Mouse (Mus musculus) olfactory bulb, adult 2 months (tissue): ENCODE data around the gene Btd. TPM values are rescaled to one million over a fixed set of nuclear protein-coding genes. Genes with fewer than 3 reads are reported as not detected.

Source experiments
- H3K27ac ChIP-seq: fragments of 200-500 bp; 2 replicates; pipeline ENCODE4 v1.5.1; 2012; ENCODE audit warnings: low read depth, low read length; ENCODE audit not compliant: insufficient read depth
- H3K4me1 ChIP-seq: fragments of 200-500 bp; 2 replicates; pipeline ENCODE4 v1.6.1; 2012; ENCODE audit warnings: low read length; ENCODE audit not compliant: control insufficient read depth, insufficient read depth
- H3K4me3 ChIP-seq: fragments of 200-500 bp; 2 replicates; pipeline ENCODE4 v1.5.1; 2012; ENCODE audit warnings: mild to moderate bottlenecking, low read depth, low read length, moderate library complexity; ENCODE audit not compliant: insufficient read depth
- CTCF ChIP-seq: fragments of 200-500 bp; IDR thresholded peaks from 2 replicates; pipeline ENCODE4 v1.5.1; 2012; ENCODE audit warnings: low read depth, mild to moderate bottlenecking, low read length, moderate library complexity; ENCODE audit not compliant: insufficient read depth
- POLR2A ChIP-seq: fragments of 200-500 bp; IDR thresholded peaks from 2 replicates; pipeline ENCODE4 v1.6.1; 2012; ENCODE audit warnings: mild to moderate bottlenecking, low read depth, low read length, moderate library complexity; ENCODE audit not compliant: insufficient read depth
- WGBS: fragments of 180-500 bp; shearing (Covaris S2); methylation state at CpG from one replicate; pipeline ENCODE4 v1.1.7; 2018; 5-methylcytosine and 5-hydroxymethylcytosine counted together
- polyA plus RNA-seq: library from polyadenylated mRNA; stranded (reverse); fragments of >200 nt; gene quantifications from 2 replicates; pipeline ENCODE4 v1.2.4, GENCODE M21; 2012; ENCODE audit warnings: low replicate concordance; ENCODE audit not compliant: missing spikeins, insufficient read depth, insufficient read length

Gene Btd
- polyA plus RNA-seq, 1 experiment = not detected

DNA sequence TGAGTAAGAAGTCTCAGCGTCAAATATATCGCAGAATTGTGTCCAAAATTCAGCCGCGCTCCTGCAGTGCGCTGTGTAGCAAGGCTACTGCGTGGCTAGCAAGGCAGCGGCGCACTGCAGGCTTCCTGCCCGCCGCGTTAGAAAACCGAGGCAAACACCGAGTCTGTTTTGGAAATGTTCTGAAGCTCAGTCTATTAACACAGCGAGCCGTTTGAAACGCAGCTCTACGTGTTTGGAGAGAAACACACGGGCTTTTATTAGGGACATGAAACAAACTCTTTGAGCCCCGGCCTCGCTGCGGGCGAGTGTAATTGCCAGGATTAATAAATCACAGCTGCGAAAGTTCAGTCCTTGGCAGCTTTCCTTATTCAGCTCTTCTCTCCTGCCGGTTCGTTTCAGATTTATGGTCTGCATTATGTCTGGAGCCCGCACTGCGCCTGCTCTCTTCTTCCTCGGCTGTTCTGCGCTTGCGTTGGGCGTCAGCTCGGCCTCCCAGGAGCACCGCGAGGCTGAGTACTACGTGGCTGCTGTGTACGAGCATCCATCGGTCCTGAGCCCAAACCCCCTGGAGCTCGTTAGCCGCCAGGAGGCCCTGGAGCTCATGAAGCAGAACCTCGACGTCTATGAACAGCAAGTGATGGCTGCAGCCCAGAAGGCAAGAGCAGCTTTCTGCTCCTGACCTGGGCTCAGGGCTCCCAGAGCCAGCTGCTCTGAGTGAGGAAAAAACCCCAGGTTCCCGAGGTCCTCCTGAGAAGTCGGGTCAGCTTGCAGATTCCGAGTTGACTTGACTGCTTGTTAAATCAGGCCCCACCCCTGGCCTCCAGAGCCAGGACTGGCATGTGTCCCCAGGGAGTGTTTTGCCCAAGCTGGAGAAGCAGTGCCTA, 21.1 kb downstream of the Btd start:
- Histone ChIP-seq H3K27ac (peak overlapping the region; percentile 88), H3K4me1 (peaks cover 51% of the 10 kb centered on the region), H3K4me3 (peak overlapping the region; percentile 41)
- TF ChIP-seq POLR2A = peak; percentile 50
- no peak for TF ChIP-seq CTCF
- WGBS = under 1% methylated on average over 44 of the region's 44 CpGs

DNA sequence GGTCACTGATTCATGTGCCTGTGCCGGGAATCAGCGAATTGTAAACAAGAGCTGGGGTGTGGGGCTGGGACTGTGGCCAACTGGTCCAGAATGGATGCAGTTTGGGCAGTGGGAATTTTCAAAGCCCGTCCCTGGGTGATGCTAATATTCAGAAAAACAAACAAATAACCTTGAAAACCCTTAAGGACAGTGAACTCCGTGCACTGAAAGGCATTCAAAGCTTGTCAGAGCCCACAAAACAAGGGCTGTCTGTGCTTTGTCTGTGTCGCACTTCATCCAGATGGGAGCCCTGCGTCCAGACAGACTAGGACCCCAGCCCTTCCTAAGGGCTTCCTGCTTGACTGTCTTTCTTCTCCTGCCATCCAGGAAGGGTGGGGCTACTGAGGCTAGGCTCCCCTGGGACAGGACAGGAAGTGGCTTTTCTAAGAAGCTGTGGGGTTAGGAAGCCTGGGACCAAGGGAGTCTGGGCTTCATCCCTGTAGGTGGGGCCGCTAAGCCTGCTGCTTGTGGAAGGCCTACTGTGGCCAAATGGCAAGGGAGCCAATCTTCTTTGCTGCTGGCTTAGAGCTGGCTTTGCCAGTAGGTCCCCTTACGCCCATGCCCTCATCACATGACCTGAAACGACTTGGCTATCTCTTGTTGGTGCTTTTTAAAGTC, 21.9 kb downstream of the Btd start:
- 42% methylated on average over 9 of the region's 9 CpGs for WGBS
- H3K4me3 ChIP-seq = peak overlapping the region; percentile 41
- H3K4me1 ChIP-seq = peaks cover 54% of the 10 kb centered on the region
- H3K27ac ChIP-seq = peak overlapping the region; percentile 88
- no peak for TF ChIP-seq CTCF
- no peak for TF ChIP-seq POLR2A

DNA sequence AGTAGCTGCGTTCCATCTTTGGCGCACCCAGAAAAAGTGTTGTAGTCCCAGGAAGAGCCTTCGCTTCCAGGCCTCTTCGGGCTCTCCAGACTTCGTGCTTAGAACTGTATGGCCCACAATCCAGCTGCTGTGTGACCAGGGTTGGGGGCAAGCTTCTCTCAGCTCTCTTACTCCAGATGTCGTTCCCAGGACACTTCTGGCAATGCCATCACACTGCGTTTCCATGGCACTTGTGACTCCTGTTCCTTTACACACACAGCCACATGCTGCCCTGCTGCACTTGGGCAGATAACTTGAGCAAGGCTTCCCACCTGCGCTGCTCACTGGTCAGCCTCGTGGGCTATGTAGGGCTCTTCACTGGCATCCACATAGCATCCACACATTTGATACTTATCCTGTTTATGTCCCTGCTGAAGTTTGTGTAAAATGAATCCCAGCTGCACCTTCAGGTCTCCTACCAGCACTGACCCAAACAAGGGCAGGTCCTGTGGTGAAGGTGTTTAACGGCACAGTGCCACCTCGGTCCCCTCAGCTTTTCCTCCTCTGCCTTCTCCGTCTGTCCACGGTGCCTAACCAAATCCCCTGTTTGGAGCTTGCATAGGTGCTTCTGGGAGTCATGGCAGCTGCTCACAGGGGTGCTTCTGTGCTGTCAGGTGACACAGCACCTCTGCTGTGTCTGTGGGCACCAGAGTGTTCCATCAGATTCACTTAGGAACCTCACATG, 22.7 kb downstream of the Btd start:
- TF ChIP-seq POLR2A = no peak
- no peak for TF ChIP-seq CTCF

DNA sequence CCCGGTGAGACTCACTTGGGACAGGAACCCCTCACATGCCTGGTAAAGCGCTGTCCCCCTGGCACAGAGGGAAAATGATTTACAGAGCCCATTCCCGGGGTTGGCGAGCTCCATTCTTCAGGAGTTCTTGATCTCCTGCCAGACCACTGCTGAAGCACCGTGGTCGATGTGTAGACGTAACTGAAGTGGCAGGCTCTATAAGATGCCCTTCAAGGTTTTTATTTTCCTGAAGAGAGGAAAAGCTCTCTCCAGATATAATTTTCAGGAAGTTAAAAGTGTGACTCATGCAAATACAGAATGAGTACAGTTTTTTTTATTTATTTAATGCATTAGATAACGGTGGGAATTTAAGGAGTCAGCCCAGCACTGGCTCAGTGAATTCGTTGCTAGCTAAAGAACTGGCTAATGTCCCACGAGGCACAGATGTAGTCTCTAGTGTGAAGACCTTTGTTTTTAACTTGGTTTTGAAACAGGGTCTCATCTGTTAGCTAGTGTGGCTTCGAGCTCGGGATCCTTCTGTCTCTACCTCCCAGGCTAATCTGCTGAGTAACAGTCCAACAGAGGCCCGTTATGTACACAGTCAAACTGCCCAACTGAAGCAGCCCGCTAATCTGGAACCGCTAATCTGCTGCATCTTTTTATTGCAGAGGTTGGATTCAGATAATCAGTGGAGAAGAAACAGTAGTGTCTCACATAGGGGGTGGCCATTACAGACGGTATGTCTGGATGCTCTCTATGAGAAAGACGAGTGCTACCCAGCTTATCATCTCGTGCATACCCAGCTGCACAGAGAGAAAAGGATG, 23.5 kb downstream of the Btd start:
- H3K4me3 ChIP-seq = no peak overlapping the region
- WGBS = 50% methylated on average over 18 of the region's 18 CpGs
- peaks cover 57% of the 10 kb centered on the region for H3K4me1 ChIP-seq
- H3K27ac ChIP-seq = no peak overlapping the region
- TF ChIP-seq CTCF (no peak), POLR2A (no peak)

More for the DNA sequence above, 22.7 kb downstream of the Btd start:
- 88% methylated on average over 13 of the region's 13 CpGs for WGBS
- Histone ChIP-seq H3K27ac (peak overlapping the region; percentile 88), H3K4me1 (peaks cover 55% of the 10 kb centered on the region), H3K4me3 (no peak overlapping the region)

DNA sequence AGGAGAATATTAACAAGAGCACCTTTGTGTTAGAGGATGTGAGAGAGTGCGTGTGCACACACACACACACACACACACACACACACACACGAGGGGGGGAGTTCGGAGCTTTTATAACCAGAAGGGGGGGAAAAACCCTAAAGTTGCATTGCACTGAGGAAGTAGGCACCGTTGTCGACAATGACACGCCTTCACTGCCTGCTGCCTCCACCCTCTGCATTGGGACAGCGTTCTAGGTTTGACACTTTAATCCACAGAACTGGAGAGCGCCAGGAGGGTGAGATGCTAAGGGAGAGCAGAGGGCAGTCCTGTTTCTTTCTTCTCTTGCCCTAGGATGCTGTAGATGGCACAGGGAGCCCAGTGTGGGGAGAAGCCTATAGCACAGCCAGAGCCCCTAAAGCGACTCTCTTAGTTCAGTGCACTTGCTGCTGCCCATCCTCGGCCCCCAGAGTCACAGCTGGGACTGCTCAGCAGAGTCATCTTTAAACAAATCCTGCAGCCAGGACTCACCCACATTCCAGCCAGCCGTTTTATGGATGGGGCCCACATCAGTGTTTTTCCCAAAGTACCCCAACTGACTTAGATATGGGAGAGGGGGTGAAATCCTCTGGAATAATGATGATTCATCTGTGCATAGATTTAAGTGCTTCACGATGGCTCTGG, 24.2 kb downstream of the Btd start:
- TF ChIP-seq POLR2A = no peak
- TF ChIP-seq CTCF = no peak
- Histone ChIP-seq H3K4me1 (peaks cover 58% of the 10 kb centered on the region), H3K27ac (no peak overlapping the region), H3K4me3 (no peak overlapping the region)
- WGBS = 52% methylated on average over 12 of the region's 12 CpGs

DNA sequence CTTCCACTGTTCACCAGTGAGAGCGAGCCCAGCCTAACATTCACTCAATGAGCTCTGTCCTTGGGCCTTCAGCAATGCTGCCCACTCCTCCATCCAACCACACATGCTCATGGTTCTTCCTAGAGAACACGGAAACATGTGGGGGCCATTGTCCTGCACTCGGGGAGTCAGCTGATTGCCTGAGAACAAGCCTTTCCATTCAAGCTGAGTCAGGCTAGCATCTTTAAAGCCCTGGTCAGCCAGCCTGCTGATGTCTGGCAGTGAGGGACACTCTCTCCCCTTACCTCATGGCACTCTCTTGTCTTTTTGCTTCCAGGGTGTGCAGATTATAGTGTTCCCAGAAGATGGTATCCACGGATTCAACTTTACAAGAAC, 24.7 kb downstream of the Btd start:
- 86% methylated on average over 4 of the region's 4 CpGs for WGBS
- Histone ChIP-seq H3K4me3 (no peak overlapping the region), H3K27ac (no peak overlapping the region), H3K4me1 (peaks cover 59% of the 10 kb centered on the region)
- TF ChIP-seq POLR2A = no peak
- TF ChIP-seq CTCF = no peak

DNA sequence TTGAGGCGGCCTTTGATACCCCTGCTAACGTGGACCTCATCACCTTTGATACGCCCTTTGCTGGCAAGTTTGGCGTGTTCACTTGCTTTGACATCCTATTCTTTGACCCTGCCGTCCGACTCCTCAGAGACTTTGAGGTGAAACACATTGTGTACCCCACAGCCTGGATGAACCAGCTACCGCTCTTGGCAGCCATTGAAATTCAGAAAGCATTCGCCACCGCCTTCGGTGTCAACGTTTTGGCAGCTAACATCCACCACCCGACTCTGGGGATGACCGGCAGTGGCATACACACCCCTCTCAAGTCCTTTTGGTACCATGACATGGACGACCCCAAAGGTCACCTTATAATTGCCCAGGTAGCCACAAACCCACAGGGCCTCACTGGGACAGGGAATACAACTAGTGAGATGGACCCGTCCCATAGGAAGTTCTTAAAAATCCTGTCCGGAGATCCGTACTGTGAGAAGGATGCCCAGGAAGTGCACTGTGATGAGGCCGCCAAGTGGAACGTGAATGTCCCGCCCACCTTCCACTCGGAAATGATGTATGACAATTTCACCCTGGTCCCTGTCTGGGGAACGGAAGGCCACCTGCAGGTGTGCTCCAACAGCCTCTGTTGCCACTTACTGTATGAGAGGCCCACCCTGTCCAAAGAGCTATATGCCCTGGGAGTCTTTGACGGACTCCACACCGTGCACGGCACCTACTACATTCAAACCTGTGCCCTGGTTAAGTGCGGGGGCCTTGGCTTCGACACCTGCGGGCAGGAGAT, 26.3 kb downstream of the Btd start:
- TF ChIP-seq POLR2A = no peak
- TF ChIP-seq CTCF = no peak
- Histone ChIP-seq H3K27ac (peak overlapping the region; percentile 16; the same call in 1 of the 2 replicates), H3K4me1 (peaks cover 56% of the 10 kb centered on the region), H3K4me3 (no peak overlapping the region)
- 96% methylated on average over 28 of the region's 28 CpGs for WGBS
